8 mouse cellular contexts compared by ENCODE assay signal in genomic region chr3:135438531-135438912, GRCm38 (mm10). TPM values are rescaled to one million over a fixed set of nuclear protein-coding genes. Genes with fewer than 3 reads are reported as not detected.
DNase-seq lines count a peak whose midpoint lies in the region; ATAC-seq and TF ChIP-seq lines count a peak whose summit lies in the region.

No protein-coding gene starts in this region.

- under 1% methylated on average over 46 of the region's 50 CpGs for WGBS in heart, embryonic 11.5 days (ENCODE audit: insufficient replicate concordance)
- WGBS in kidney, embryonic 15.5 days = under 1% methylated on average over 45 of the region's 50 CpGs
- WGBS in liver, embryonic 11.5 days = under 1% methylated on average over 49 of the region's 50 CpGs

- no peaks in the 10 kb centered on the region for H3K36me3 ChIP-seq in heart, embryonic 11.5 days (ENCODE audit: control insufficient read depth, insufficient read depth, low read length)
- H3K36me3 ChIP-seq in kidney, embryonic 15.5 days = peaks cover 16% of the 10 kb centered on the region
- H3K36me3 ChIP-seq in liver, embryonic 11.5 days (ENCODE audit: control insufficient read depth, insufficient read depth, low read length) = peaks cover 6% of the 10 kb centered on the region; the same call in 1 of the 2 replicates
- peaks cover 21% of the 10 kb centered on the region for H3K36me3 ChIP-seq in myocyte (ENCODE audit: control insufficient read depth, insufficient read depth)

- H3ac ChIP-seq in myocyte (ENCODE audit: control insufficient read depth, insufficient read length) = peak overlapping the region; percentile 94

- no peaks in the 10 kb centered on the region for H3K9me3 ChIP-seq in heart, embryonic 11.5 days (replicated peaks; ENCODE audit: control insufficient read depth, low read length)
- H3K9me3 ChIP-seq in kidney, embryonic 15.5 days (replicated peaks) = no peaks in the 10 kb centered on the region
- no peaks in the 10 kb centered on the region for H3K9me3 ChIP-seq in liver, embryonic 11.5 days (ENCODE audit: control insufficient read depth, low read length)

- H3K79me2 ChIP-seq in myocyte (ENCODE audit: control insufficient read depth, insufficient read depth) = peaks cover 42% of the 10 kb centered on the region

- H3K4me1 ChIP-seq in heart, embryonic 11.5 days (ENCODE audit: control insufficient read depth, insufficient read depth, low read length) = peaks cover 10% of the 10 kb centered on the region; the same call in 1 of the 2 replicates
- peaks cover 17% of the 10 kb centered on the region for H3K4me1 ChIP-seq in kidney, embryonic 15.5 days
- peaks cover 8% of the 10 kb centered on the region; the same call in 1 of the 2 replicates for H3K4me1 ChIP-seq in liver, embryonic 11.5 days (replicated peaks; ENCODE audit: control insufficient read depth, insufficient read depth, low read length)

- ATAC-seq in erythroblast, adult 5-6 weeks (replicated peaks; ENCODE audit: low FRiP score, poor library complexity, severe bottlenecking) = peak; percentile 45
- ATAC-seq in heart, embryonic 11.5 days (replicated peaks; ENCODE audit: insufficient number of reproducible peaks, low FRiP score, low TSS enrichment) = peak; percentile 77
- ATAC-seq in kidney, embryonic 15.5 days (replicated peaks; ENCODE audit: low FRiP score) = peak; percentile 80
- peak; percentile 70 for ATAC-seq in liver, embryonic 11.5 days (replicated peaks; ENCODE audit: low FRiP score)

- H3K27me3 ChIP-seq in heart, embryonic 11.5 days (ENCODE audit: control insufficient read depth, insufficient read depth, low read length) = no peaks in the 10 kb centered on the region
- no peaks in the 10 kb centered on the region for H3K27me3 ChIP-seq in kidney, embryonic 15.5 days
- H3K27me3 ChIP-seq in liver, embryonic 11.5 days (replicated peaks; ENCODE audit: control insufficient read depth, insufficient read depth, low read length) = no peaks in the 10 kb centered on the region
- no peaks in the 10 kb centered on the region for H3K27me3 ChIP-seq in myocyte (ENCODE audit: control insufficient read depth, insufficient read depth, insufficient read length)

- H3K27ac ChIP-seq in heart, embryonic 11.5 days (ENCODE audit: low read depth, low read length) = peak overlapping the region; percentile 100
- peak overlapping the region; percentile 100 for H3K27ac ChIP-seq in kidney, embryonic 15.5 days
- peak overlapping the region; percentile 99 for H3K27ac ChIP-seq in liver, embryonic 11.5 days (ENCODE audit: low read depth, low read length)

- peak; percentile 83; the same call in 1 of the 2 replicates for TF ChIP-seq POLR2A in brain, embryonic 14.5 days (IDR thresholded peaks at IDR 0.05; ENCODE audit: borderline replicate concordance, extremely low read depth, insufficient read depth, insufficient read length, poor library complexity, severe bottlenecking)
- peak; percentile 65 for TF ChIP-seq POLR2A in myocyte (IDR thresholded peaks at IDR 0.05; ENCODE audit: insufficient read length, low read depth)

- peak; percentile 80 for DNase-seq in 3T3-L1 (ENCODE audit: low read depth, low spot score)
- DNase-seq in brain, embryonic 14.5 days (ENCODE audit: low read depth) = peak; percentile 97
- DNase-seq in liver, embryonic 11.5 days (ENCODE audit: low spot score) = peak; percentile 94
- peak; percentile 94 to 98 for DNase-seq in spleen, postnatal 4 days (ENCODE audit: low spot score in 2 of 2)

- H3K4me3 ChIP-seq in heart, embryonic 11.5 days (ENCODE audit: low read depth, low read length) = peak overlapping the region; percentile 95
- H3K4me3 ChIP-seq in kidney, embryonic 15.5 days (replicated peaks) = peak overlapping the region; percentile 81
- peak overlapping the region; percentile 79 for H3K4me3 ChIP-seq in liver, embryonic 11.5 days (ENCODE audit: low read depth, low read length)
- H3K4me3 ChIP-seq in myocyte = peak overlapping the region; percentile 98

- no peak for TF ChIP-seq CTCF in brain, embryonic 14.5 days (IDR thresholded peaks at IDR 0.05; ENCODE audit: borderline replicate concordance, extremely low read depth, insufficient read depth, insufficient read length)

- H3K9ac ChIP-seq in heart, embryonic 11.5 days (ENCODE audit: low read depth, low read length) = peak overlapping the region; percentile 98
- H3K9ac ChIP-seq in kidney, embryonic 15.5 days = peak overlapping the region; percentile 96
- H3K9ac ChIP-seq in liver, embryonic 11.5 days (ENCODE audit: low read depth, low read length) = peak overlapping the region; percentile 93

- peak overlapping the region; percentile 47 for H3K4me2 ChIP-seq in heart, embryonic 11.5 days
- peak overlapping the region; percentile 67 for H3K4me2 ChIP-seq in kidney, embryonic 15.5 days
- peak overlapping the region; percentile 1 for H3K4me2 ChIP-seq in liver, embryonic 11.5 days
- no peak overlapping the region for H3K4me2 ChIP-seq in myocyte (ENCODE audit: low read depth)

TF ChIP-seq in myocyte, 11 proteins besides CTCF, POLR2A, EP300 and RAD21:
- TF ChIP-seq MYOD1 (IDR thresholded peaks at IDR 0.05; ENCODE audit: control insufficient read depth in 1 of 3, insufficient read length in 2 of 3, low read depth in 2 of 3) = peak in 2 of 3 experiments; percentile 72 to 90
- TF ChIP-seq CEBPB (IDR thresholded peaks at IDR 0.05; ENCODE audit: insufficient read depth, poor library complexity, severe bottlenecking) = no peak
- TF ChIP-seq REST (IDR thresholded peaks at IDR 0.05; ENCODE audit: insufficient read depth, insufficient read length) = peak; percentile 46
- no peak for TF ChIP-seq SRF (IDR thresholded peaks at IDR 0.05; ENCODE audit: control insufficient read depth, insufficient read length, low read depth)
- peak in 2 of 3 experiments; percentile 82 to 89 for TF ChIP-seq MYOG (IDR thresholded peaks at IDR 0.05; ENCODE audit: control insufficient read depth in 1 of 3, insufficient read depth in 1 of 3, insufficient read length in 2 of 3, low read depth in 2 of 3)
- no peak for TF ChIP-seq TCF12 (IDR thresholded peaks at IDR 0.05; ENCODE audit: insufficient read depth, poor library complexity, severe bottlenecking)
- no peak for TF ChIP-seq E2F4 (IDR thresholded peaks at IDR 0.05; ENCODE audit: insufficient read depth)
- TF ChIP-seq POLR2AphosphoS2 (IDR thresholded peaks at IDR 0.05; ENCODE audit: insufficient read length, low read depth) = peak; percentile 90
- TF ChIP-seq TCF3 (IDR thresholded peaks at IDR 0.05; ENCODE audit: insufficient read length, low read depth) = peak; percentile 67
- TF ChIP-seq MAX (IDR thresholded peaks at IDR 0.05; ENCODE audit: low read depth) = no peak
- no peak for TF ChIP-seq USF1 (IDR thresholded peaks at IDR 0.05; ENCODE audit: low read depth)
TF ChIP-seq in myocyte: peak in this region for 5.

RNA-seq across cellular contexts. Expression of gene Ube2d3, which starts 0.6 kb away (rescaled TPM):
- 299 and 350 TPM in 2 replicates for polyA plus RNA-seq in brain, embryonic 14.5 days (2012; rRNA removed)
- total RNA-seq in erythroblast, adult 5-6 weeks (2015; ENCODE audit: low replicate concordance) = 298 and 352 TPM in 2 replicates
- 160 and 276 TPM in 2 replicates for total RNA-seq in erythroblast, adult 5-6 weeks (2017; ENCODE audit: low replicate concordance)
- 497 and 511 TPM in 2 replicates for polyA plus RNA-seq in heart, embryonic 11.5 days (2014; fragmentation: Nextera tagmentation; extraction: Ambion mirVana)
- 512 and 532 TPM in 2 replicates for polyA plus RNA-seq in kidney, embryonic 15.5 days (2015; fragmentation: Nextera tagmentation; extraction: Ambion mirVana)
- polyA plus RNA-seq in liver, embryonic 11.5 days (2014; fragmentation: Nextera tagmentation; extraction: Ambion mirVana) = 502 and 537 TPM in 2 replicates
- 237 TPM for polyA plus RNA-seq in myocyte (2012; fragmentation: generic; extraction: Trizol)

RNA-seq across cellular contexts. Expression of gene Cisd2, which starts 14.8 kb away (rescaled TPM):
- polyA plus RNA-seq in brain, embryonic 14.5 days (2012; rRNA removed) = 48.5 and 48.9 TPM in 2 replicates
- total RNA-seq in erythroblast, adult 5-6 weeks (2015; ENCODE audit: low replicate concordance) = 20.1 and 21.1 TPM in 2 replicates
- 9.6 and 13.4 TPM in 2 replicates for total RNA-seq in erythroblast, adult 5-6 weeks (2017; ENCODE audit: low replicate concordance)
- 54.9 and 59.2 TPM in 2 replicates for polyA plus RNA-seq in heart, embryonic 11.5 days (2014; fragmentation: Nextera tagmentation; extraction: Ambion mirVana)
- 68.8 and 77.6 TPM in 2 replicates for polyA plus RNA-seq in kidney, embryonic 15.5 days (2015; fragmentation: Nextera tagmentation; extraction: Ambion mirVana)
- polyA plus RNA-seq in liver, embryonic 11.5 days (2014; fragmentation: Nextera tagmentation; extraction: Ambion mirVana) = 58.1 and 59.1 TPM in 2 replicates
- 10.8 TPM for polyA plus RNA-seq in myocyte (2012; fragmentation: generic; extraction: Trizol)

RNA-seq across cellular contexts. Expression of gene Manba, which starts 46.9 kb away (rescaled TPM):
- 2.0 and 3.1 TPM in 2 replicates for polyA plus RNA-seq in brain, embryonic 14.5 days (2012; rRNA removed)
- total RNA-seq in erythroblast, adult 5-6 weeks (2015; ENCODE audit: low replicate concordance) = 3.1 and 4.6 TPM in 2 replicates
- 7.2 and 8.9 TPM in 2 replicates for total RNA-seq in erythroblast, adult 5-6 weeks (2017; ENCODE audit: low replicate concordance)
- 29.7 and 32.8 TPM in 2 replicates for polyA plus RNA-seq in heart, embryonic 11.5 days (2014; fragmentation: Nextera tagmentation; extraction: Ambion mirVana)
- polyA plus RNA-seq in kidney, embryonic 15.5 days (2015; fragmentation: Nextera tagmentation; extraction: Ambion mirVana) = 24.2 and 27.3 TPM in 2 replicates
- polyA plus RNA-seq in liver, embryonic 11.5 days (2014; fragmentation: Nextera tagmentation; extraction: Ambion mirVana) = 9.7 TPM in 2 replicates
- 4.8 TPM for polyA plus RNA-seq in myocyte (2012; fragmentation: generic; extraction: Trizol)

Comparison
In these comparisons a context has a peak if more than half of its experiments do, and no peak if none do; other contexts are left out.
1. Peak in every context shown above with its lines: DNase-seq, ATAC-seq, H3K4me3 ChIP-seq and H3K27ac ChIP-seq.